Mouse (Mus musculus): ENCODE measurements around the gene Limk2. TPM values are rescaled to one million over a fixed set of nuclear protein-coding genes. Genes with fewer than 3 reads are reported as not detected.

Limk2 gene
- polyA plus RNA-seq, 1 experiment from 2014 or later, result 6.8 TPM

GRCm38 (mm10) chr11:3404287-3405047 is 4.5 kb downstream of the Limk2 start:
- Histone ChIP-seq H3K4me2 (ENCODE audit: low read depth, low read length) (no peak overlapping the region), H3K9me3 (ENCODE audit: low read length) (no peaks in the 10 kb centered on the region), H3K4me3 (ENCODE audit: low read depth, low read length) (no peak overlapping the region), H3K9ac (replicated peaks) (no peak overlapping the region), H3K27me3 (ENCODE audit: insufficient read depth, low read length) (no peaks in the 10 kb centered on the region), H3K27ac (ENCODE audit: low read depth) (peak overlapping the region; percentile 29; the same call in 1 of the 2 replicates), H3K4me1 (ENCODE audit: insufficient read depth) (peaks cover 40% of the 10 kb centered on the region), H3K36me3 (replicated peaks; ENCODE audit: insufficient read depth, low read length) (no peaks in the 10 kb centered on the region)
- TF ChIP-seq EP300 (IDR thresholded peaks at IDR 0.05; ENCODE audit: low read depth), result no peak
- no peak for TF ChIP-seq CTCF (IDR thresholded peaks at IDR 0.05; ENCODE audit: low read depth)
- WGBS (ENCODE audit: insufficient replicate concordance), result 71% methylated on average over 7 of the region's 7 CpGs
- no peak for ATAC-seq
- no peak for DNase-seq

DNA sequence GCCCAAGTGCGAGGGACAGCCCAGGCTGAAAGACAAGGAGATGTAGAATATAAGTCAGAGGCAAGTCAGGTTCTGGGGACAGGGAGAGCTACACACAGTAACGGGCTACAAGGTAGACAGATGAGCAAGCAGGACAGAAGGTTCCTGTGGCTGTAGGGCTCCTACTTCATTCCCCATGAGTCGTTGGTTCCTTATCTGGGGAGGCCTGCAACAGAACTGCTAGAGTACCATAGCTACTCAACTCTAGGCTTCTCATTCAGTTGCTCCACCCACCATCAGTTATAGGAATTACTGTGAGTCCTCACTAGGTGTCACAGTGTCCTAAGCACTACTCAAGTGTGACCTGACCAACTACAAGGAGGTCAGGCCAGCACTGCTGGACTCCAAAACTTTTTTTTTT is 6.0 kb downstream of the Limk2 start:
- Histone ChIP-seq H3K9me3 (ENCODE audit: low read length) (no peaks in the 10 kb centered on the region), H3K36me3 (replicated peaks; ENCODE audit: insufficient read depth, low read length) (no peaks in the 10 kb centered on the region), H3K27me3 (ENCODE audit: insufficient read depth, low read length) (no peaks in the 10 kb centered on the region), H3K4me3 (ENCODE audit: low read depth, low read length) (no peak overlapping the region), H3K27ac (ENCODE audit: low read depth) (peak overlapping the region; percentile 51), H3K4me2 (ENCODE audit: low read depth, low read length) (peak overlapping the region; percentile 30; the same call in 1 of the 2 replicates), H3K9ac (replicated peaks) (no peak overlapping the region), H3K4me1 (ENCODE audit: insufficient read depth) (peaks cover 35% of the 10 kb centered on the region)
- 49% methylated on average over 3 of the region's 3 CpGs for WGBS (ENCODE audit: insufficient replicate concordance)
- ATAC-seq (peak; percentile 78), DNase-seq (no peak)
- TF ChIP-seq CTCF (IDR thresholded peaks at IDR 0.05; ENCODE audit: low read depth) (0 out of 2 replicates have a peak, but pooled peaks have one; percentile 4), EP300 (IDR thresholded peaks at IDR 0.05; ENCODE audit: low read depth) (no peak)

DNA sequence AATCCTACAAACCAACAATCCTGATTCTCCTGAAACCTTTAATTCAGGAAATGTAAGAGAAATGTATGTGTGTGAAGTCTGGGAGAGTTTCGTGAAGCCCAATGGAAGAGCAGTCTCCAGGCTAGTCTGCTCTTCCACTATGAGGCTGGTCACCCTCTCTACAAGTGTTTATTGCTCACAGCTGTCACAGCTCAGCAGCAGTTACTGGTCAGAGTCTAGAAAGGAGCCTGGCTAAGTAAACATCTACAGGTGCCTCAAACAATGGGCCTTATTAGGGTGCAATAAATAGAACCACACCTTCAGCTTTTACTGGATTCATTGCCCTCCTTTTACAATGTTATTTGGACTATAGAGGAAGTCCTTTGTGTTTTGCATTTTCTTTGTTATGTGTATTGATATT is 10.7 kb downstream of the Limk2 start:
- H3K4me1 ChIP-seq (ENCODE audit: insufficient read depth), result peaks cover 13% of the 10 kb centered on the region
- no peak overlapping the region for H3K4me2 ChIP-seq (ENCODE audit: low read depth, low read length)
- H3K36me3 ChIP-seq (replicated peaks; ENCODE audit: insufficient read depth, low read length), result no peaks in the 10 kb centered on the region
- H3K27ac ChIP-seq (ENCODE audit: low read depth), result no peak overlapping the region
- ATAC-seq (no peak), DNase-seq (no peak)
- no peak overlapping the region for H3K4me3 ChIP-seq (ENCODE audit: low read depth, low read length)
- no peaks in the 10 kb centered on the region for H3K9me3 ChIP-seq (ENCODE audit: low read length)
- 89% methylated on average over 1 of the region's 1 CpGs for WGBS (ENCODE audit: insufficient replicate concordance)
- no peak for TF ChIP-seq CTCF (IDR thresholded peaks at IDR 0.05; ENCODE audit: low read depth)
- TF ChIP-seq EP300 (IDR thresholded peaks at IDR 0.05; ENCODE audit: low read depth), result no peak
- no peak overlapping the region for H3K9ac ChIP-seq (replicated peaks)
- H3K27me3 ChIP-seq (ENCODE audit: insufficient read depth, low read length), result no peaks in the 10 kb centered on the region

- Histone ChIP-seq H3K4me2 (ENCODE audit: low read depth, low read length) (no peak overlapping the region), H3K9ac (replicated peaks) (no peak overlapping the region), H3K36me3 (replicated peaks; ENCODE audit: insufficient read depth, low read length) (peaks cover 6% of the 10 kb centered on the region; the same call in 1 of the 2 replicates), H3K9me3 (ENCODE audit: low read length) (no peaks in the 10 kb centered on the region), H3K4me1 (ENCODE audit: insufficient read depth) (peaks cover 3% of the 10 kb centered on the region), H3K4me3 (ENCODE audit: low read depth, low read length) (no peak overlapping the region), H3K27ac (ENCODE audit: low read depth) (no peak overlapping the region), H3K27me3 (ENCODE audit: insufficient read depth, low read length) (no peaks in the 10 kb centered on the region)
- WGBS (ENCODE audit: insufficient replicate concordance), result 84% methylated on average over 8 of the region's 8 CpGs
- ATAC-seq (no peak), DNase-seq (no peak)
- TF ChIP-seq CTCF (IDR thresholded peaks at IDR 0.05; ENCODE audit: low read depth) (no peak), EP300 (IDR thresholded peaks at IDR 0.05; ENCODE audit: low read depth) (no peak)
These were observed 12.4 kb downstream of the Limk2 start for GRCm38 (mm10) chr11:3396562-3396961.

DNA sequence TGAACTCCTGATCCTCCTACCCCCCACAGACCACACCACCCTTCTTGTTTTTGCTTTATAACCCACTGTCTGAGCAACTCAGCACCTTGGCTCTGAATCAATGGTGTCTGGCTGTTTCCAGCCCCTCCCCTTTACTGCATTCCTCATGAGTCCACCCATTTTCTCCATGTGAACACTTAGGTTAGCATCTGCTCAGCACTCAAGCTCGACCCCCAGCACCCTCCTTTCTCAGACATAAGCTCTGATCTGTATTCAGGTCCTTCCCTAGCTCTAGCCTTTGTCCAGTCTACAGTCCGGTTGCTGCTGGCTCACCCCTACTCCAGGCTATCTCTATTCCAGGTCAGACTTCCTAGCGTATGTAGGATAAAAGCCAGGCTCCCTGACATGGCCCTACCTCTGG is 12.9 kb downstream of the Limk2 start:
- no peak overlapping the region for H3K27ac ChIP-seq (ENCODE audit: low read depth)
- H3K4me2 ChIP-seq (ENCODE audit: low read depth, low read length), result no peak overlapping the region
- no peak for TF ChIP-seq CTCF (IDR thresholded peaks at IDR 0.05; ENCODE audit: low read depth)
- no peak for TF ChIP-seq EP300 (IDR thresholded peaks at IDR 0.05; ENCODE audit: low read depth)
- WGBS (ENCODE audit: insufficient replicate concordance), result 81% methylated on average over 3 of the region's 3 CpGs
- H3K4me3 ChIP-seq (ENCODE audit: low read depth, low read length), result no peak overlapping the region
- no peak for DNase-seq
- no peaks in the 10 kb centered on the region for H3K27me3 ChIP-seq (ENCODE audit: insufficient read depth, low read length)
- H3K4me1 ChIP-seq (ENCODE audit: insufficient read depth), result peaks cover 3% of the 10 kb centered on the region
- no peak overlapping the region for H3K9ac ChIP-seq (replicated peaks)
- no peak for ATAC-seq
- H3K36me3 ChIP-seq (replicated peaks; ENCODE audit: insufficient read depth, low read length), result peaks cover 6% of the 10 kb centered on the region; the same call in 1 of the 2 replicates
- H3K9me3 ChIP-seq (ENCODE audit: low read length), result no peaks in the 10 kb centered on the region

GRCm38 (mm10) chr11:3394520-3394919 is 14.5 kb downstream of the Limk2 start:
- no peaks in the 10 kb centered on the region for H3K27me3 ChIP-seq (ENCODE audit: insufficient read depth, low read length)
- no peak overlapping the region for H3K4me2 ChIP-seq (ENCODE audit: low read depth, low read length)
- no peak overlapping the region for H3K4me3 ChIP-seq (ENCODE audit: low read depth, low read length)
- H3K9ac ChIP-seq (replicated peaks), result no peak overlapping the region
- H3K27ac ChIP-seq (ENCODE audit: low read depth), result no peak overlapping the region
- peaks cover 6% of the 10 kb centered on the region; the same call in 1 of the 2 replicates for H3K36me3 ChIP-seq (replicated peaks; ENCODE audit: insufficient read depth, low read length)
- no peak for DNase-seq
- WGBS (ENCODE audit: insufficient replicate concordance), result 81% methylated on average over 5 of the region's 5 CpGs
- H3K4me1 ChIP-seq (ENCODE audit: insufficient read depth), result peaks cover 3% of the 10 kb centered on the region
- no peak for TF ChIP-seq CTCF (IDR thresholded peaks at IDR 0.05; ENCODE audit: low read depth)
- TF ChIP-seq EP300 (IDR thresholded peaks at IDR 0.05; ENCODE audit: low read depth), result no peak
- no peak for ATAC-seq
- no peaks in the 10 kb centered on the region for H3K9me3 ChIP-seq (ENCODE audit: low read length)
